Mouse (Mus musculus) skeletal muscle tissue, postnatal 0 days (tissue): ENCODE results near the gene Ucp2. TPM values are rescaled to one million over a fixed set of nuclear protein-coding genes. Genes with fewer than 3 reads are reported as not detected.

ENCODE experiments used
- polyA plus RNA-seq: library from polyadenylated mRNA; unstranded; fragments of >200 nt; fragmentation: Nextera tagmentation; extraction: Ambion mirVana; gene quantifications from 2 replicates; pipeline ENCODE4 v1.2.1, GENCODE M21; 2015

The Ucp2 gene
- 127 and 198 TPM in 2 replicates for polyA plus RNA-seq

DNA sequence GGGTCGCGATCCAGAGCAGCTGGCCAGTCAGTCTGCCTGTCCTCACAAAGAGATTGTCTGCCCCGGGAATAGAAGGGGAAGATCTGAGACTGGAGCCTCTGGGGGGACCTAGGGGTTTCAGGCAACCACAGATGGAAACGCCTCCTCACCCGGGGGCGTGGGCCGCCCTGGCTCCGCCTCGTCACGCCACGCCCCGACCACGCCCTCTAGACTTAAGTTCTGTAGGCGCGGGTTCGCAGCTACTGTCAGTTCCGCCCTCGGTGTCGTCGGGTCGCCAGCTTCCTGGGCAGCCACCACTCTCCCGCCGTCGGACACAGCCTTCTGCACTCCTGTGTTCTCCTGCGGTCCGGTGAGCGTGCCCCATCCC is at the start of gene Ucp2:
Gene Ucp2 (plus strand): TSS at position 221 of the 367 bp plus-strand sequence.

DNA sequence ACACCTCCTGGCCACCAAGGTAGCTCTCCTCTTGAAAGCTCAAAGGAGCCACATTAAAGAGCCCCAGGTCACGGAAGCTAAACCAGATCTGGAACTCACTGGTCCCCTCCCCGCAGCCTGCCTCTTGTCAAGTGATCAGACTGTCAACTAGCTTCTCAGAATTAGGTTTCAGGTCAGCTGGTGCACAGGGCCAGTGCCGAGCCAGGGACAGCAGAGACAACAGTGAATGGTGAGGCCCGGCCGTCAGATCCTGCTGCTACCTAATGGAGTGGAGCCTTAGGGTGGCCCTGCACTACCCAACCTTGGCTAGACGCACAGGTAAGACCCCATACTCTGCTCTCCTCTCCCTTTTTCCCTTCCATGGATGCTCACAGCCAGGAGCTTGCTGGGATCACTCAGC is 20.4 kb upstream of the Ucp2 start, which contains the start of gene Ucp3:
Gene Ucp3 (plus strand): TSS at position 214 of the 400 bp plus-strand sequence.

GRCm38 (mm10) chr7:100514573-100514972 is 21.4 kb downstream of the Ucp2 start, which contains the start of gene Dnajb13:
TSS of gene Dnajb13 (minus strand) at chr7:100514960.

GRCm38 (mm10) chr7:100536804-100537518 is 43.8 kb downstream of the Ucp2 start, which contains the start of gene Coa4:
TSS of gene Coa4 (plus strand) at chr7:100537071.

Other genes with a start within 250 kb of the Ucp2 start
- gene P4ha3, start 207.8 kb upstream of the Ucp2 start, polyA plus RNA-seq, result 3.5 and 4.3 TPM in 2 replicates
- 4.9 and 7.2 TPM in 2 replicates for gene C2cd3, start 121.1 kb upstream of the Ucp2 start, polyA plus RNA-seq
- 30.8 and 33.3 TPM in 2 replicates for gene Ppme1, start 121.0 kb upstream of the Ucp2 start, polyA plus RNA-seq
- gene Ucp3, start 20.3 kb upstream of the Ucp2 start, polyA plus RNA-seq, result 39.3 and 50.4 TPM in 2 replicates
- gene Dnajb13, start 21.6 kb downstream of the Ucp2 start, polyA plus RNA-seq, result 0.37 and 0.38 TPM in 2 replicates
- gene Coa4, start 43.7 kb downstream of the Ucp2 start, polyA plus RNA-seq, result 16.5 and 18.7 TPM in 2 replicates
- gene Rab6a, start 114.1 kb downstream of the Ucp2 start, polyA plus RNA-seq, result 69.7 and 73.2 TPM in 2 replicates
- gene Mrpl48, start 115.0 kb downstream of the Ucp2 start, polyA plus RNA-seq, result 85.3 and 86.6 TPM in 2 replicates
- gene Plekhb1, start 169.1 kb downstream of the Ucp2 start, polyA plus RNA-seq, result 12.3 and 12.8 TPM in 2 replicates
- 15.7 and 17.1 TPM in 2 replicates for gene Fam168a, start 213.3 kb downstream of the Ucp2 start, polyA plus RNA-seq